Mouse (Mus musculus): Measurements from ENCODE around the gene Ttc28.

- no peak for TF ChIP-seq TAL1 (IDR thresholded peaks at IDR 0.05; ENCODE audit: low read length)
- no peak for TF ChIP-seq GATA1 (IDR thresholded peaks at IDR 0.05; ENCODE audit: low read length)
These were observed 9.0 kb downstream of the Ttc28 start for GRCm38 (mm10) chr5:110888596-110888995.

Data from erythroblast, embryonic 14.5 days (primary cell).